Mouse (Mus musculus) neural tube, embryonic 12.5 days (tissue): Measurements from ENCODE around the gene Top1. TPM values are rescaled to one million over a fixed set of nuclear protein-coding genes. Genes with fewer than 3 reads are reported as not detected.

ENCODE experiments used
- ATAC-seq: fragments of 200-750 bp; cut with Nextera tagmentation; 2 replicates; pipeline ENCODE4 v1.8.0; 2017; ENCODE audit warnings: low read depth, mild to moderate bottlenecking, moderate TSS enrichment, moderate library complexity; ENCODE audit not compliant: low FRiP score
- H3K27ac ChIP-seq: fragments of 300-500 bp; sonication (generic); 2 replicates; pipeline ENCODE4 v1.5.1; 2016
- H3K27me3 ChIP-seq: fragments of 300-500 bp; sonication (generic); replicated peaks from 2 replicates; pipeline ENCODE4 v1.6.1; 2016; ENCODE audit warnings: mild to moderate bottlenecking
- H3K36me3 ChIP-seq: fragments of 300-500 bp; sonication (generic); 2 replicates; pipeline ENCODE4 v1.6.1; 2016; ENCODE audit warnings: mild to moderate bottlenecking
- H3K4me1 ChIP-seq: fragments of 300-500 bp; sonication (generic); 2 replicates; pipeline ENCODE4 v1.6.1; 2016
- H3K4me2 ChIP-seq: fragments of 300-500 bp; sonication (generic); replicated peaks from 2 replicates; pipeline ENCODE4 v1.6.1; 2016; ENCODE audit warnings: mild to moderate bottlenecking
- H3K4me3 ChIP-seq: fragments of 300-500 bp; sonication (generic); 2 replicates; pipeline ENCODE4 v1.5.1; 2016
- H3K9ac ChIP-seq: fragments of 300-500 bp; sonication (generic); 2 replicates; pipeline ENCODE4 v1.6.1; 2016; ENCODE audit warnings: mild to moderate bottlenecking
- H3K9me3 ChIP-seq: fragments of 300-500 bp; sonication (generic); 2 replicates; pipeline ENCODE4 v1.6.1; 2016; ENCODE audit warnings: mild to moderate bottlenecking
- WGBS: fragments of 180-500 bp; shearing (Covaris S2); methylation state at CpG from one replicate; pipeline ENCODE4 v1.1.7; 2016; 5-methylcytosine and 5-hydroxymethylcytosine counted together
- polyA plus RNA-seq: library from polyadenylated mRNA; unstranded; fragments of >200 nt; fragmentation: Nextera tagmentation; extraction: Ambion mirVana; gene quantifications from 2 replicates; pipeline ENCODE4 v1.2.1, GENCODE M21; 2016

The Top1 gene
- polyA plus RNA-seq, 1 experiment from 2014 or later: 106 TPM

GRCm38 (mm10) chr2:160729436-160729835, 83.7 kb downstream of the Top1 start:
- Histone ChIP-seq H3K27ac (no peak overlapping the region), H3K9me3 (no peaks in the 10 kb centered on the region), H3K36me3 (peaks cover 18% of the 10 kb centered on the region), H3K4me1 (peaks cover 29% of the 10 kb centered on the region), H3K27me3 (no peaks in the 10 kb centered on the region), H3K9ac (no peak overlapping the region), H3K4me2 (no peak overlapping the region), H3K4me3 (no peak overlapping the region)
- no peak for ATAC-seq
- 83% methylated on average over 2 of the region's 2 CpGs for WGBS

- H3K4me3 ChIP-seq: peak overlapping the region; percentile 92; the same call in 1 of the 2 replicates
- H3K27ac ChIP-seq: no peak overlapping the region
- peaks cover 17% of the 10 kb centered on the region; the same call in 1 of the 2 replicates for H3K36me3 ChIP-seq
- H3K27me3 ChIP-seq: no peaks in the 10 kb centered on the region
- H3K4me1 ChIP-seq: peaks cover 35% of the 10 kb centered on the region
- peak overlapping the region; percentile 100 for H3K9ac ChIP-seq
- peak overlapping the region; percentile 93 for H3K4me2 ChIP-seq
- no peak for ATAC-seq
- 34% methylated on average over 17 of the region's 17 CpGs for WGBS
- H3K9me3 ChIP-seq: no peaks in the 10 kb centered on the region
These were observed 84.4 kb downstream of the Top1 start for GRCm38 (mm10) chr2:160729851-160730796.

- Histone ChIP-seq H3K4me3 (peak overlapping the region; percentile 92), H3K27ac (no peak overlapping the region), H3K9ac (peak overlapping the region; percentile 100), H3K27me3 (no peaks in the 10 kb centered on the region), H3K4me1 (peaks cover 42% of the 10 kb centered on the region), H3K4me2 (peak overlapping the region; percentile 93), H3K36me3 (peaks cover 17% of the 10 kb centered on the region), H3K9me3 (no peaks in the 10 kb centered on the region)
- no peak; the same call in none of the 2 replicates for ATAC-seq
- 7% methylated on average over 19 of the region's 19 CpGs for WGBS
These were observed 85.1 kb downstream of the Top1 start for GRCm38 (mm10) chr2:160730797-160731116.

- peaks cover 42% of the 10 kb centered on the region for H3K4me1 ChIP-seq
- peak within 1 kb of the TSS; percentile 100 for H3K9ac ChIP-seq
- peak; percentile 96 for ATAC-seq
- H3K4me3 ChIP-seq: peak within 1 kb of the TSS; percentile 92
- peak within 1 kb of the TSS; percentile 97 for H3K27ac ChIP-seq
- peaks cover 22% of the 10 kb centered on the region for H3K36me3 ChIP-seq
- no peaks in the 10 kb centered on the region for H3K9me3 ChIP-seq
- WGBS: under 1% methylated on average over 98 of the region's 99 CpGs
- no peaks in the 10 kb centered on the region for H3K27me3 ChIP-seq
- H3K4me2 ChIP-seq: peak within 1 kb of the TSS; percentile 93
These were observed 85.6 kb downstream of the Top1 start, which contains the start of gene Plcg1 for GRCm38 (mm10) chr2:160731117-160731838. Gene Plcg1 (plus strand): TSS chr2:160731300.

- Histone ChIP-seq H3K27ac (peak overlapping the region; percentile 97), H3K9me3 (no peaks in the 10 kb centered on the region), H3K4me3 (peak overlapping the region; percentile 92), H3K27me3 (no peaks in the 10 kb centered on the region), H3K4me1 (peaks cover 42% of the 10 kb centered on the region), H3K9ac (peak overlapping the region; percentile 100), H3K36me3 (peaks cover 28% of the 10 kb centered on the region), H3K4me2 (peak overlapping the region; percentile 93)
- under 1% methylated on average over 32 of the region's 32 CpGs for WGBS
- peak; percentile 18 for ATAC-seq
These were observed 86.2 kb downstream of the Top1 start for GRCm38 (mm10) chr2:160731839-160732261.

GRCm38 (mm10) chr2:160732420-160732995, 86.8 kb downstream of the Top1 start:
- H3K4me3 ChIP-seq: peak overlapping the region; percentile 92
- H3K27ac ChIP-seq: no peak overlapping the region
- peak overlapping the region; percentile 100 for H3K9ac ChIP-seq
- H3K27me3 ChIP-seq: no peaks in the 10 kb centered on the region
- no peaks in the 10 kb centered on the region for H3K9me3 ChIP-seq
- 51% methylated on average over 9 of the region's 9 CpGs for WGBS
- ATAC-seq: no peak
- peak overlapping the region; percentile 93 for H3K4me2 ChIP-seq
- peaks cover 42% of the 10 kb centered on the region for H3K4me1 ChIP-seq
- peaks cover 32% of the 10 kb centered on the region for H3K36me3 ChIP-seq

- WGBS: 69% methylated on average over 7 of the region's 7 CpGs
- Histone ChIP-seq H3K4me1 (peaks cover 47% of the 10 kb centered on the region), H3K27me3 (no peaks in the 10 kb centered on the region), H3K27ac (no peak overlapping the region), H3K36me3 (peaks cover 36% of the 10 kb centered on the region), H3K4me2 (peak overlapping the region; percentile 93), H3K9ac (peak overlapping the region; percentile 100), H3K9me3 (no peaks in the 10 kb centered on the region), H3K4me3 (peak overlapping the region; percentile 92)
- ATAC-seq: no peak
These were observed 87.4 kb downstream of the Top1 start for GRCm38 (mm10) chr2:160733131-160733531.

- H3K9ac ChIP-seq: no peak overlapping the region
These were observed 88.6 kb downstream of the Top1 start for GRCm38 (mm10) chr2:160734331-160734730.

GRCm38 (mm10) chr2:160735706-160736310, 90.1 kb downstream of the Top1 start:
- H3K9me3 ChIP-seq: no peaks in the 10 kb centered on the region
- no peak overlapping the region for H3K4me3 ChIP-seq
- no peak overlapping the region; the same call in 1 of the 2 replicates for H3K4me2 ChIP-seq
- H3K27me3 ChIP-seq: no peaks in the 10 kb centered on the region
- H3K27ac ChIP-seq: no peak overlapping the region
- peaks cover 54% of the 10 kb centered on the region for H3K36me3 ChIP-seq
- 92% methylated on average over 5 of the region's 5 CpGs for WGBS
- no peak for ATAC-seq
- H3K4me1 ChIP-seq: peaks cover 57% of the 10 kb centered on the region
- no peak overlapping the region for H3K9ac ChIP-seq

More at GRCm38 (mm10) chr2:160734331-160734730, 88.6 kb downstream of the Top1 start:
- 92% methylated on average over 3 of the region's 3 CpGs for WGBS
- H3K9me3 ChIP-seq: no peaks in the 10 kb centered on the region
- H3K27me3 ChIP-seq: no peaks in the 10 kb centered on the region
- H3K4me2 ChIP-seq: peak overlapping the region; percentile 93
- H3K27ac ChIP-seq: no peak overlapping the region
- H3K36me3 ChIP-seq: peaks cover 46% of the 10 kb centered on the region
- no peak overlapping the region for H3K4me3 ChIP-seq
- H3K4me1 ChIP-seq: peaks cover 57% of the 10 kb centered on the region
- no peak for ATAC-seq

GRCm38 (mm10) chr2:160736466-160736865, 90.8 kb downstream of the Top1 start:
- WGBS: 95% methylated on average over 3 of the region's 3 CpGs
- peaks cover 57% of the 10 kb centered on the region for H3K36me3 ChIP-seq
- no peak for ATAC-seq

GRCm38 (mm10) chr2:160738354-160738753, 92.7 kb downstream of the Top1 start:
- Histone ChIP-seq H3K4me3 (no peak overlapping the region), H3K9ac (no peak overlapping the region), H3K27me3 (no peaks in the 10 kb centered on the region), H3K27ac (no peak overlapping the region), H3K4me1 (peaks cover 46% of the 10 kb centered on the region), H3K36me3 (peaks cover 63% of the 10 kb centered on the region), H3K4me2 (no peak overlapping the region), H3K9me3 (no peaks in the 10 kb centered on the region)
- no peak for ATAC-seq
- WGBS: 56% methylated on average over 5 of the region's 5 CpGs

More at GRCm38 (mm10) chr2:160736466-160736865, 90.8 kb downstream of the Top1 start:
- H3K9me3 ChIP-seq: no peaks in the 10 kb centered on the region
- H3K27me3 ChIP-seq: no peaks in the 10 kb centered on the region
- no peak overlapping the region for H3K9ac ChIP-seq
- H3K27ac ChIP-seq: no peak overlapping the region
- peaks cover 59% of the 10 kb centered on the region for H3K4me1 ChIP-seq
- no peak overlapping the region for H3K4me2 ChIP-seq
- H3K4me3 ChIP-seq: no peak overlapping the region
